Mouse (Mus musculus) MEL (cell line): ENCODE results near the gene Cdc42ep4.

Experiments used
- CHD2 ChIP-seq: IDR thresholded peaks from 2 replicates; pipeline ENCODE4 v1.6.1; 2011; ENCODE audit warnings: low read length, improper control_type of control experiment
- CTCF ChIP-seq, 3 experiments: IDR thresholded peaks in 2 of 3; conservative IDR thresholded peaks in 1 of 3; 2 replicates each; pipeline ENCODE4 v1.5.1; 2011 to 2012; ENCODE audit warnings: low read length in 3 of 3, low read depth in 2 of 3, mild to moderate bottlenecking in 2 of 3, improper control_type of control experiment in 1 of 3, inconsistent platforms in 1 of 3, mixed read lengths in 1 of 3, moderate library complexity in 1 of 3; ENCODE audit not compliant: control insufficient read depth in 1 of 3, insufficient read depth in 1 of 3, poor library complexity in 1 of 3, severe bottlenecking in 1 of 3
- E2F4 ChIP-seq: IDR thresholded peaks from 2 replicates; pipeline ENCODE4 v1.6.1; 2011; ENCODE audit warnings: low read depth, low read length, improper control_type of control experiment, borderline replicate concordance
- EP300 ChIP-seq, 2 experiments: IDR thresholded peaks; 2 replicates each; pipeline ENCODE4 v1.6.1; 2011; ENCODE audit warnings: improper control_type of control experiment in 2 of 2, low read length in 2 of 2, low read depth in 1 of 2, mild to moderate bottlenecking in 1 of 2
- HCFC1 ChIP-seq: IDR thresholded peaks from 2 replicates; pipeline ENCODE4 v1.6.1; 2012; ENCODE audit warnings: low read depth, mild to moderate bottlenecking, inconsistent platforms, low read length, improper control_type of control experiment, moderate library complexity
- JUND ChIP-seq: IDR thresholded peaks from 2 replicates; pipeline ENCODE4 v1.6.1; 2011; ENCODE audit warnings: low read depth, mild to moderate bottlenecking, improper control_type of control experiment, low read length
- MAX ChIP-seq: IDR thresholded peaks from 2 replicates; pipeline ENCODE4 v1.6.1; 2011; ENCODE audit warnings: low read length, improper control_type of control experiment
- RAD21 ChIP-seq: IDR thresholded peaks from 2 replicates; pipeline ENCODE4 v1.6.1; 2011; ENCODE audit warnings: mild to moderate bottlenecking, low read depth, low read length, improper control_type of control experiment

- TF ChIP-seq E2F4 (no peak), MAX (no peak), JUND (no peak), CTCF (IDR thresholded peaks at IDR 0.05 in 2 of 3, conservative IDR thresholded peaks at IDR 0.05 in 1 of 3; ENCODE audit: control insufficient read depth in 1 of 3, insufficient read depth in 1 of 3, low read depth in 2 of 3, low read length in 3 of 3, poor library complexity in 1 of 3, severe bottlenecking in 1 of 3) (no peak), EP300 (IDR thresholded peaks at IDR 0.05; ENCODE audit: low read depth in 1 of 2, low read length in 2 of 2) (no peak), RAD21 (no peak), HCFC1 (no peak), CHD2 (no peak)
Measured at GRCm38 (mm10) chr11:113691851-113692250, 59.8 kb downstream of the Cdc42ep4 start.
